Mouse (Mus musculus) embryo, embryonic 11.5 days (tissue): ENCODE measurements at regions not wholly inside any gene's neighbourhood (a gene's known extent, or its start where the extent isn't known, plus 50 kb on each side); places are given as distances from the start of the nearest gene placed in this dataset.

Source experiments
- DNase-seq: peaks from one replicate; pipeline ENCODE4 v3.0.0-alpha.2; 2012; ENCODE audit warnings: low read depth, low spot score

DNA sequence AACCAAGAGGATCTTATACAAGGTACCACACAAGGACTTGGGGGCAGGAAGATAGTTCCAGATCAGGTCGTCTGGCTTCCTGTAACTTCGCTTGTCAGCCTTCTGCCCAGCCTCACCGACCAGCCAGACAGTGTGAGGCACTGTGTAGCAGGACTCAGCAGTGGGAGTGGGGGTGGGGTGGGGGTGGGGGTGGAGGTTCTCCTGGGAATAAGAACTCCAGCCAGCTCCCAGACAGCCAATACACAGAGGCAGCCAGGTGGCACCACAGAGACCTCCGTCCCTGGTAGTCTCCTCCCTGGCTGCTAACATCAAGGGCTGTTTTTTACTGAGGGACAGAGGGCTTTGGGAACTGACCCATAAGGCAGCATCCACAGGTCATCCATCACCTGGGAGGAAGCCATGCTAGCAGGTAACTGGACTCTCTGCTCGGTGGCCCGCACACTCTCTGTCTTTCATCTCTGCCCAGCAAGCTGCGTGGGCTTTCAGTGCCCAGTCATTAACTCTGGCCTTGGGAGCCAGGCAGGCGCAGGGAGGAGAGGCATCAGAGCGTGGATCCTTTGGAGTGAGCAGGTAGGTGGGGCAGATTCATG, 60.3 kb upstream of the Wnt4 start:
- DNase-seq = no peak

DNA sequence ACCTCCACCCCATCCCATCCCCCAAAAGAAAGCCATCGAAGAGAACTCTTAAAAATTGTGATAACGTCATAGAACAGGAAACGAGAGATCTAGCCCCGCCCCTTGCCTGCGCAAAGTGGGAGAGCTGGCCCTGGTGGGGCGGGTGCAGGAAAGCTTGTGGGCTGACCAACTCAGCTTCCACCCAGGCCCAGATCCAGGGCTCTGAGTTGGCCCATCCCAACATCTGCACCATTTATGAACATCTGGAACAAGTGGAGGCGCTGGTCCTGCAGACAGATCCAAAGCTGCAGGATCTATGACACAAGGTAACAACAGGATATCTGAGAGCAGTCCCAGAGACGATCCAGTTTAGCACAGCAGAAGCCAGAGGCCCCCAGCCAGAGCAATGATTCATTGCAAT, 62.7 kb upstream of the Wnt4 start:
- no peak for DNase-seq

DNA sequence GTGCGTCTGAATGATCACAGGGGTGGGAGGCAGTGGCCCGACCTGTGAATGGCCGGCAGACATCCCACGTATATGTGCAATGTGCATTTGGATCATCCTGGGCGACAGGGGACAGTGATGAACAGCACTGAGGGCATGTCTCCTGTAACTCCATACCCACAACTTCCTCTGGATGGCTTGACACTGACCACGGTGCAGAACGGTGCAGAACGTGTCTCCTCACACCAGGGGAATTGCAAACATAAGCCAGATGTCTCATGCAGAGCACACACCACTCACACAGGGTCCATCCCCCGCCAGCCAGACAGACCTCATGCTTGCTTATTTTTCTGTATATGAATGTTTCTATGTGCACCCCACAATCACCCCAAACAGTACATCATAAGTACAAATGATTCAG, 64.4 kb upstream of the Wnt4 start:
- no peak for DNase-seq

DNA sequence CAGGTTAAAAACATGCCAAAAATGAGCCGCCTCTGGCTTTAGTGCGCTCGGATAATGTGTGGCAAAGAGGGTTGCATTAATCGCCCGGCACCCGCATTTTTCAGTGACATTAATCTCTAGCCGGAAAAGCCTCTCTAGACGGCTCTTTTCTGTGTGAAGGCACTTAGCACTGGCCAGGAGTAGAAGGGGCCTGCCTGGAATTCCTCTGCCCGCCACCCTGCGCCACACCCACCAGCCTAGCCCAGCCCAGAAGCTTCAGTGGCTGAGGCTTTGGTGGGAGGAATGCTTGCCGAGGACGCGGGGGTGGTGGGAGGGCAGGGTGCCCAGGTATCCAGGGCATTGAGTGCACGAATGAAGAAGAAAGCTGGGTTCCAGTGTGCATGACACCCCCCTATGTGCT, 65.2 kb upstream of the Wnt4 start:
- DNase-seq = no peak

DNA sequence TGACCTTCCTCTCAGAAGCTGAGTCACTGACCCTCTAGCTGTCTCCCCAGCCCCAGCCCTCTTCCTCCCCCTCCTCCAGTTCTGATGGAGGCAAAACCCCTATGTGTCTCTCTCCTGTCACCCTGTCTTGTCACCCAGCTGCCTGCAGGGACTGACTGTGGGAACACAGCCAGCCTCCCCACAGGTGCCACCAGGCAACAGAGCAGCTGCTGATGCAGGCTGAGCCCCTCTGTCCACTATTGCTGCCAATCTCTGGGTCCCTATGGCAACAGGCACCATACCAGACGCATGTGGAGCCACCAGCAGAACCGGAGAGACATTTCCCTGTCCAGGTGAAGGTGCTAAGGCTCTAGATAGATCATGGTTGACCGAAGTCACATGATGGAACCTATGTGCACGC, 66.0 kb upstream of the Wnt4 start:
- DNase-seq = no peak

DNA sequence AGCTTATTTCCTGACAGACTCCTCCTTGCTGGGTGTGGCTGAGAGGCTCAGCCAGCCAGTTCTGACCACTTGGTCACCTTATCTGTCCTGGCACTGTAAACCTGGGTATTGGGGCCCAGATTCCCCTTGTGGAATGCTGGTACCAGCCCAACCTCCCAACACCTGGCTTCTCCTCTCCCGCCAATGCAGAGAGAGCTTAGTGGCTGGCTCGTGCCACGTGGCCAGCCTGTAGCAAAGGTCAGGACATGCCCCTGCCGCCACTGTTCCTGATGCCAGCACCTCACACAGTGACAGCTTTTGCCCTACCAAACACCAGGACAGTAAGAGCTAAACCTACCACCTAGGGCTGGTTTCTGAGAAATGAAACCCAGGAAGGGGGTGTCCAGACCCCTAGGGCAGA, 66.8 kb upstream of the Wnt4 start:
- DNase-seq = no peak

DNA sequence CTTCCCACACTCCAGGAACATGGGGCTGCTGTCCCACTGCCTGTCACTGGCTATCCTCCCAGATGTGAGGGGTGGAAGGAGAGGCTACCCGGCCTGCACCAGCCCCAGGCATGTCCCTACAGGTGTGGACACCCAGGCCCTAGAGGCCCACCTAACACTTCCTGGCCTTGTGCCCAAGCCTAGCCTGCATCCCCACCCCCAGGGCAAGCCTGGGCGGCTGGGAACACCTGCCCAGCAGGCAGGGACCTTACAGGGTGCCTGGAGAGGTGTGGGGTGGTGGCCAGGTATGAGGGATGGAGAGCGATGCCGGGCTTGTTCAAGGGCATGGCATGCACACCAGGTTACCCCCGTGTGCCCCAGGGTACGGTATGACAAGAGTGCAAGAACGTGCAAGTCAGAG, 76.3 kb upstream of the Wnt4 start:
- no peak for DNase-seq

DNA sequence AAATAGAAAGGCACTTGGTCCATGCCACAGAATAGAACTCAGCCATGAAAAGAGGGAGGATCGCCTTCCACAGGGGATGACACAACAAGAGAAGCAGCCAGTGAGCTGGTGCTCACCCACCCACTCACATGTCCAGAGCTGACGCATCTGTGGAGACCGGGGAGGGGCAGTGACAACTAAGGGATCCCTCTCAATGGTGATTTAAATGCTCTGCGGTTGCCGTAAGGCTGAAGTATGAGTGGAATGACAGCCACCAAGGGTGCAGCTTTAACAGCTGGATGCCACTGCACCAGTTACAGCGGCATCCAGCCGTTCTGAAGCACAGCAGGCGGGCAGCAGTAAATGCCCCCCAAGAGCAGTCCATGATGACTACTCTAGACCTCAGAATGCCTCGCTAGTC, 76.9 kb upstream of the Wnt4 start:
- no peak for DNase-seq

DNA sequence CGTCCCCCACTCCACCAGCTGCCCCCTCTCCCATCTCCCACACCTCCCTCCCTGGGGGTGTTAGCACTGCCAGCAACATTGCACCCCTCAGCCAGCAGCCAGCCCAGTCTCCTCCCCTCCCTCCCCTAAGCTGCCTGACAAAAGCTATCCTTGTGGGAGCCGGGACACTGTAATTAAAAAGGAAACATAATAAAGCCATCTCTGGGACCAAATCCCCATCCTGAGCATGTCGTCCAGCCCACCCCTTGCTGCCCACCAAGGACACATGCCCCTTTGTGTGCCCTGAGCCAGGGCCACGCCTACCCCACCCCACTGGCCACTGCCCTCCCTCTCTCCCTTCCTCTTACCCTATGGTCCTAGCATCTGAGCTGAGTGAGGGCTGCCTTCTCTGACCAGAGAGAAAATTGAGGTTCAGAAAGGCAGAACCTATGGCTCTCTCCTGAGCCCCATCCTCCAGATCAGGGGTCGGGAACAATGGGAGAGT, 80.8 kb upstream of the Wnt4 start:
- DNase-seq = no peak

DNA sequence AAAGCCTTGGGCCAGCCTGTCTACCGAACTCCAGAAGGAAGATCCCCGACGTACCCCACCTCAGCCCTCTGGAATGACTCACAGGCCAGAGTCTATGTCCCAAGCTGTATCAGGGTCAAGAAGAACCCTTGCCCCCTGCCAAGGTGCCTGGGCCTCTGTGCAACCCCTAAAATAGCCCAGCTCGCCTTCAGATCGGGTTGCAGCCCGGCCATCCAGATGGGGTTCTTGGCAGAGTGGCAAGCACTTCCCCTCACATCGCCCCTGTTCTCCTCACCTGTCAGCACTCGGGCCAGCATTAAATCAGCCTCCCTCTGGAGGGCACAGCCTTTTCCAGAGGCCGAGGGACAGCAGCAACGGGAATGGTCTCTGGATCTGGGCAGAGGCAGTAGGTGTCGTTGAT, 83.2 kb upstream of the Wnt4 start:
- no peak for DNase-seq

DNA sequence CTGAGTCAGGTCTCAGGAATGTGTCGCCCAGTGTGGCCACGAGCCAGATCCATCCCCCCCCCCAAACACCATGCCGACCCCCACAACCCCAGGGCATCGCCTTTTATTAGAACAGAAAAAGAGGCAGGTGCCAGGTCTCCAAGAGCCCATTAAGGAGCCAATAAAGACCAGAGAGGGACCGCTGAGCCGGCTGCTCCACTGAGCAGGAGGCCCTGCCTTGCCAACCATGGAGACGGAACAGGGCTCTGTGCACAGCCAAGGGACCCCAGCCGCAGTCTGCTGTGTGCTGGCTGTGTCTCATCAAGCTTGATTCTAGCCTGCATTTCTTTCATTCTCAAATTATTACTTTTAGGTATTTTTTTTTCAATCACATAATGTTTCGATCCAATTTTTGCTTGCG, 86.7 kb upstream of the Wnt4 start:
- no peak for DNase-seq

DNA sequence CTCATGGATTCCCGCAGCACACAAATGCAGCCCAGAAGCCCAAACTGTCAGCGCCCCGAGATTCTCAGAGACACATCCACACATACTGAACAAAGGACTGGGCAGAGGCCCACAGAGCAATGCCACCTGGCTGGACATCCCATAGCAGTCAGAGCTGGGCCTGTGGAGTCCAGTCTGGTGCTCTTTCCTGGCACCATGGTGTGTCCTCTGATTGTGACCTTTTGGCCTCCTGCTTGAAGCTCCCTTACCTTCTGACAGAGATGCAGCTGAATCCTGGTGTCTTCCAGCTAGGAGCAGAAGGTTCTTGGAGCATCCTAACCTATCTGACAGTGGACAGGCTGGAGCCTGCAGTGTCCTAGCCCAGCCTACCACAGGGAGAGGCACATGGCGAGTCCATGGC, 87.5 kb upstream of the Wnt4 start:
- no peak for DNase-seq

DNA sequence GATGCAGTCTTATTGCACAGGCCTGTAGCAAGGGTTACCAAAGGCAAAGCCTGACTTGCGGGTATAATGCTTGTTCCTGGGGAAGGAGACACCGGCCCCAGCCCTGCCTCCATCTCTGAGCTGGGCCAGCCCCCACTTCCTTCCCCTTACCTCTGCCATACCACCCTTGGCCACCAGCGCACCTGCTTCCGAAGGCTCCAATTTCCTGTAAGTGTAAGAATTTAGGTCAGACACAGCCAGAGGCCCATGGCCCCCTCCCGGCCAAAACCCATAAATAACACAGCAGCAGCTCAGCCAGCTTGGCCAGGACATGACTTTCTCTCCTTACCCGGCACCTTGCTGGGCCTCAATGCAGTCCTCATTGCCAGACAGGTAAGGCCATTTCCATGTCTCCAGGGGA, 88.2 kb upstream of the Wnt4 start:
- no peak for DNase-seq

DNA sequence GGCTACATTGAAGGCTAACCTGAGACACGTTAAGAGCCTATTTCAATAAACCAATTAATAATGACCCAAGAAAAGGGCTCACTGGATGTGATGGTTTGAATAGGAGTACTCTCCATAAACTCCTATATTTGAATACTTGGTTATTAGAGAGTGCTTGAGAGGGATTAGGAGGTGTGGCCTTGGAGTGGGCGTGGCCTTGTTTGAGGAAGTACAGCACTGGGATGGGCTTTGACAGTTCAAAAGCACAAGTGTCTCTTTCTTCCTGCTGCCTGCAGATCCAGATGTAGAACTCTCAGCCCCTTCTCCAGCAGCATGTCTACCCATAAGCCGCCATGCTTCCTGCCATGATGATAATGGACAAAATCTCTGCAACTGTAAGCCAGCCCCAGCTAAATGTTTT, 89.7 kb upstream of the Wnt4 start:
- no peak for DNase-seq

DNA sequence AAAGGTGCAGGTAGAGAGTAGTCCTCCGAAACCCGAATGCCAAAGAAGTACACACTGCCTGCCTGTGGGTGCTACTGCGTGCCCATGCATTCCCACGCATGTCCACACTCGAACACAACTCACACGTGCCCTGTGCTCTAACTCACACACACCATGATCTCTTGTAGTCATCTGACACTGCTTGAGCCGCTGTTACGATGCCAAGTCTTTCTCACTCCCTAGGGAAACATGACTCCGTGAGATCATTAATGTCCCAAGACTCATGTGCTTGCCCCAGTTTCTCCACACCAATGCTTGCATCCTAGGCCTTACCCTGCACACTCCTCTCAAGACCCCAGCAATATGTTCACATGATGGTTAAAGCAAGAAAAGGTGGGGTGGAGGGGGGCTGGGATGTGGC, 90.2 kb upstream of the Wnt4 start:
- no peak for DNase-seq

DNA sequence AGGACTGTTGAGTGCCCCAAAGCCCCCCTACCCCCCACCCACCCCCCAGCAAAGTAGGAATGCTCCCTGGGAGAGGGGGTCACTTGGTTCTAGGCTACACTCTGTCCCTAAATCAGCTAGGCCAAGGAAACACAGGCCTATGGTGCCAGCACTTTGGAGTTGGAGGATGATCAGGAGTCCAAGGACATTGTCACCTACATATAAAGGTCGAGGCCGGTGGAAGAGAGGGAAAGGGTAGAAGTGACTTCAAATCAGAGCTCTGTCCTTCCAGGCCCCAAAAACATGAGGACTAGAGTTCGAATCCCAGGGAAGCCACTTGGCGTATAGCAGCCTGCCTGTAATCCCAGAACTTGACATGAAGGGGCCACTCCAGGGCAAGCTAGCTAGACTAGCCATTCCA, 92.3 kb upstream of the Wnt4 start:
- DNase-seq = no peak

DNA sequence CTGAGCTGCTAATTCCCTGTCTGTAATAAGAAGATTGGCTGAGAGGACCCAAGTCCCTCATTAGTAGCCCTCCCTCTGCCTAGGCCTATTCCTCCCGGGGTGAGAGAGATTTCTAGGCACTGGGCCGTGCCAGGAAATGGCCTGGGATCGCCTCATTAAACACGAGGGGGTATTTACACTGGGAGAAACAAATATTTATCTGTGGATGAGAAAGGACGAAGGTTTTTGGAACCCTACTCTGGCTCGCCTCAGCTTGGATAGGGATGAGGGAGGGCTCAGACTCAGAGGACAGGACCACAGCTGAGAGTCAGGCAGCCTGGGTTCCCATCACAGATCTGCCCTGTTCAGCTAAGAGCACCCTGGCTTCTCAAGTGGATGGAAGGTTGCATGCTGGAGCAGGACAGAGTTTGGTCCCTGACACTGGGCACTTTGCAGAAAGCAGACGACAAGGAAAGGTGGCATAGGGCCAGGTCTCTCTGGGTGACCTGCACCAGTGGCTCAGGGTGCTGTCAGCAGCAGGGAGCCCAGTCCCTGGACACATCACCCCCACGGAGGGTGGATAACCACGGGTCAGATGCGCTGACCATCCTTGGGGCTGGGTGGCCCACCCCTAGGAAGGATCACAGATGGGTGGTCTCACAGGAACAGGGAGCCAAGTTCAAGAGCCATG, 94.0 kb upstream of the Wnt4 start:
- DNase-seq = no peak

DNA sequence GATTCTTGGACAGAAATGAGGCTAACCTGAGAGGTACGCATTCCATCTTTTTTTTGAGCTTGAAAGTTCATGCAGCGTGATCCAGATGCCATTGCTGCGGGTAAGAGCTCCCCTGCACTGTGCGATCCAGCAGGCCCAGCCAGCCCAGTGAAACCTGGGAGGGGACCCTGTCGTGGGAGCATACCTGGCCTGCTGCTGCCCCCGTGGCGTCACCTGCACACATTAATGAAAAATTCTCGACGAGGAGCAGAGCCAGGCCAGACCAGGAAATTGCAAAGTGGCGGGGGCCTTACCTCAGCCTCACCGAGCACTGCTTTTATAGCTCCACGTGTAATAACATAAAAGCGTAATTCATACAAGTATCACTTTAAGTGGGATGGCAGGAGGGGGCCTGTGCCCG, 94.7 kb upstream of the Wnt4 start:
- no peak for DNase-seq

DNA sequence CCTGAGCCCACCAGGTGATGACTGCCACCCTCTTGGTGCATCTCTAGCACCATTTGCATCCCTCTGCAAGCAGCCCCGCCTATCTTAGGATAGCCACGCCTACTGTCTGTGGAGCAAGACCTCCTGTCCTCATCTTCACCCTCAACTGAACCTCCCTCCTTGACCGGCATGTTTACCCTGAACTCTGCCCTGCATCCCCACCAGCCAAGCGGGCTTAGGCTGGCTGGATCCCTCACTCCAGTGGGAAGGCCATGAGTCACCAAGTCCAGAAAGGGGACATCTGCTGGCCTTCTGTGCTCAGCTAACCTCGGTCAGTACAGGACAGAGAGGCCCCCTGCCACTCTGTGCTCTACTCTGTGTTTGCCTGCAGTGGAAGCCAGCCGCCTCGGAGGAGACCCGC, 96.0 kb upstream of the Wnt4 start:
- DNase-seq = no peak

DNA sequence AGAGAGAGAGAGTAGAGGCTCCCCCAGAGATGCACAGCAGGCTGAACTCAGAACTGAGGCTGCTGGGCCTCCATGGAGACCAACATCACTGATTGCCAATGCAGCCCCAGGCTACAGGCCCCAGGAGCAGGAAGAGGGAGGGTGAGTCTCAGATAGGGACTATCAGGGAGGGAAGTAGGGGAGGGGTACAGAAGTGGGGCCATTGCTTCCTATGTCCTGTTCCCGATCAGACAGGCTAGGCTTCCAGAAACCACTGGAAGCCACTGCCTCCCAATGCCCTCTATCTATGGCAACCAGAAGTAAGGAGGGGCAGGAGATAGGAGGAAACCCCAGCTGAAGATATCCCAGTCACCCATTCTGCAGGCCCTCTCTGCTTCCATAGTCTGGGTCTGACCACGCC, 97.2 kb upstream of the Wnt4 start:
- DNase-seq = no peak

DNA sequence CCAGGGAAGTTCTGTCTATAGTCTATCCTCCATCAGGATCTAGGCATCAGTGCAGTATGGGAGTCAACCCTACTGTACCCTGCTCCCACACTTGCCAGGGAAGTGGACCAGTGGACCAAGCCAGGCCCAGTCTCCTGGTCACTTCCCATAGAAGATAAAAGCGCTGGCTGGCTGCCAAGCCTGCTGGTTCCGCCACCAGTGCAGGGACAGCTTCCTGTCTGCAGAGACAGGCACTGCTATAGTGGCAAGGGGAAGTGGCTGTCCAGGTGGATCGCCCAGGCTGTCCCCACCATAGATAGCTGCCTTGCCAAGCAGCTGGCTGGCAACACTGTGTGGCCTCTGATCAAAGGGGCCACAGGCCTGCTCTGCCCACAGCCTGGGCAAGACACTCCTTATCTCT, 98.5 kb upstream of the Wnt4 start:
- DNase-seq = no peak

DNA sequence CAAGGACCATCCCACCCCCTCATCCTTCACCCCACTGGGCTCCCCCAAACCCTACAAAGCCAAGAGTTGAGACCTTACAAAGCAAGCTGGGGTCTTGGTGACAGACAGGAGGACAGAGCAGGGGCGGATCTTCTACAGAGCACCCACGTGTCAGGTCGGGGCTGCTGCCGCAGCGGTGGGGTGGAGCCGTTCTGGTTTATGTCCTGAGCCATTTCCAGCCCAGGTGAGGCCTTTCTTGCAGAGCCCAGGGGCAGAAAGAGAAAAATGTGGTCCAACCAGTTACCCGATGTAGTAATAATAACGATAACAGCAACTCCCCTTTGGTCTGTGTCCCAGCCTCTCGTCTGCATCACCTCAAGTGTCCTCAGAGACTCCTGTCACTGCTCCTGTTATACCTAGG, 112.4 kb upstream of the Wnt4 start:
- DNase-seq = no peak

DNA sequence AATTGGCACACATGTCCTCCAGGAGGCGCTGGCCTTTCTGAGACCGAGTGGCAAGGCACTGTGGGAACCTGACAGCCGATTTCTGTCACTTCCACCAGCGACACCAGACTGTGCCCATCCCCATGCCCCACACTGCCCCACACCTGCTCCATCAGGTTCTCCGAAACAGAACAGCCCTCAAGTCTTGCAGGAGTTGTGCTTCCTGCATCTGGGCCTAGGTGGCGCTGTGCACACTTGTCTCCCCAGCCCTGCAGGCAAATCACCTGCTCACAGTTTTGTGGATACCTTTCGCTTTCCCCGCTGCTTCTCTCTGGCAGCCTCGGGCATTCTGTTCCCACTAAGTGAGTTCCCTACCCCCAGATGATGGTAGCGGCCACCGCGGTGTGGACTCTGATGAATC, 112.9 kb upstream of the Wnt4 start:
- DNase-seq = peak; percentile 71

DNA sequence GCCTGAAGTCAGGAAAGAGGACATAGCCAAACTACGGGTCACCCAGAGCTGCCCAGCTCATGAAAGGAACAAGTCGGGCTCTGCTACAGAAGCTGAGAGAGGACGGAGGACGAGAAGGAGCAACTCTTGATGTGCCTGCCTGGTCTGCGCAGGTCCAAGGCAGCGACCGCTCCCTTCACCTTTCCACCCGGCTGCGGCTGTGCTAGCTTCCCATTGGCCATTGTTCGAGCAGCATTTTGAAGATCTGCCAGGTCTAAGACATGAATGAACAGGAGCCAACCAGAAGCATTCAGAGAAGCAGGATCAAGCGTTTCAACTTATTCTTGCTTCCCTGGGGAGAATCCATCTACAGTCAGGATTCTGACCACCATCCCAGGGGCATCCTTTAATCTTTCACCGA, 113.3 kb upstream of the Wnt4 start:
- DNase-seq = no peak
